In genomic region chr4:151900735-151901134, GRCm38 (mm10) we compare ENCODE assay signal across 15 mouse cellular contexts.
"Had no signal": no experiment of that assay in that cellular context is flagged by ENCODE, and none has a peak within 500 bp of the region (broad histone marks: within the 10 kb centered on the region; RNA-seq: fewer than 3 reads in every experiment).

No protein-coding gene starts in this region.

- H3K27me3 ChIP-seq: neural tube, embryonic 13.5 days; neural tube, embryonic 15.5 days; stomach, embryonic 15.5 days had no signal

- DNase-seq: retina, postnatal 1 day; right cerebral cortex, adult 18-20 months; right cerebral cortex, postnatal 14 days; right cerebral cortex, postnatal 25 days; right cerebral cortex, postnatal 4 days; spleen, adult 18-20 months; thymus, adult 18-20 months; thymus, adult 2 months; thymus, postnatal 14 days; thymus, postnatal 25 days; thymus, postnatal 36 days had no signal

- H3K27ac ChIP-seq: neural tube, embryonic 13.5 days; neural tube, embryonic 15.5 days; stomach, embryonic 15.5 days; stomach, postnatal 0 days had no signal

- H3K36me3 ChIP-seq: neural tube, embryonic 13.5 days; neural tube, embryonic 15.5 days; stomach, embryonic 15.5 days had no signal

- H3K4me3 ChIP-seq: neural tube, embryonic 13.5 days; neural tube, embryonic 15.5 days; stomach, embryonic 15.5 days had no signal

- H3K9ac ChIP-seq: neural tube, embryonic 13.5 days; neural tube, embryonic 15.5 days; stomach, embryonic 15.5 days had no signal

- H3K9me3 ChIP-seq: neural tube, embryonic 13.5 days; neural tube, embryonic 15.5 days; stomach, embryonic 15.5 days had no signal
